Mouse (Mus musculus) CH12.LX (cell line): ENCODE results near the gene Uqcrq. TPM values are rescaled to one million over a fixed set of nuclear protein-coding genes. Genes with fewer than 3 reads are reported as not detected.
"Not testable (repeated sequence)": the region's sequence is repeated elsewhere in the genome, so short reads cannot be mapped to it uniquely, and the experiment has no call there.

Source experiments
- DNase-seq: peaks from one replicate; pipeline ENCODE4 v3.0.0-alpha.2; 2013; ENCODE audit errors: extremely low read depth
- H3K27ac ChIP-seq: 2 replicates; pipeline ENCODE4 v1.5.1; 2012; ENCODE audit warnings: low read depth, mild to moderate bottlenecking, control low read depth, moderate library complexity; ENCODE audit not compliant: insufficient read depth
- H3K27me3 ChIP-seq: replicated peaks from 2 replicates; pipeline ENCODE3; 2012; ENCODE audit warnings: inconsistent platforms
- H3K36me3 ChIP-seq, 2 experiments: replicated peaks in 1 of 2; 2 replicates each; pipeline versions ENCODE3 to v1.6.1; 2012; ENCODE audit warnings: inconsistent platforms in 1 of 2, low read length in 1 of 2, mild to moderate bottlenecking in 1 of 2, mixed read lengths in 1 of 2, moderate library complexity in 1 of 2; ENCODE audit not compliant: control insufficient read depth in 1 of 2, insufficient read depth in 1 of 2
- H3K4me1 ChIP-seq, 2 experiments: 2 replicates each; pipeline ENCODE4 v1.6.1; 2012; ENCODE audit warnings: inconsistent platforms in 1 of 2, moderate library complexity in 1 of 2; ENCODE audit not compliant: insufficient read depth in 2 of 2, control insufficient read depth in 1 of 2
- H3K4me2 ChIP-seq: 2 replicates; pipeline ENCODE4 v1.6.1; 2012; ENCODE audit warnings: low read depth, mild to moderate bottlenecking, control low read depth; ENCODE audit not compliant: poor library complexity, insufficient read depth, severe bottlenecking
- H3K4me3 ChIP-seq, 3 experiments: fragments of 150-350 bp in 1 of 3; sonication (generic) in 1 of 3; replicated peaks in 1 of 3; 2 replicates each; pipeline versions ENCODE3 to v1.5.1; 2011 to 2012; ENCODE audit warnings: low read depth in 2 of 3, low read length in 2 of 3, mild to moderate bottlenecking in 2 of 3, moderate library complexity in 2 of 3, control low read depth in 1 of 3, improper control_type of control experiment in 1 of 3, inconsistent platforms in 1 of 3, mixed read lengths in 1 of 3; ENCODE audit not compliant: poor library complexity in 1 of 3
- H3K79me2 ChIP-seq: replicated peaks from 2 replicates; pipeline ENCODE4 v1.6.1; 2012; ENCODE audit warnings: mild to moderate bottlenecking, moderate library complexity; ENCODE audit not compliant: control insufficient read depth, poor library complexity, insufficient read depth, severe bottlenecking; ENCODE audit errors: extremely low read depth
- H3K9ac ChIP-seq: 2 replicates; pipeline ENCODE4 v1.6.1; 2012; ENCODE audit warnings: low read depth, mild to moderate bottlenecking, control low read depth, moderate library complexity; ENCODE audit not compliant: insufficient read depth
- H3K9me3 ChIP-seq: replicated peaks from 2 replicates; pipeline ENCODE3; 2012; ENCODE audit warnings: low read length, inconsistent platforms, mixed read lengths
- ETS1 ChIP-seq: conservative IDR thresholded peaks from 2 replicates; pipeline ENCODE4 v1.6.1; 2012; ENCODE audit warnings: low read depth, mild to moderate bottlenecking, inconsistent platforms, low read length, improper control_type of control experiment, moderate library complexity
- HCFC1 ChIP-seq: IDR thresholded peaks from 2 replicates; pipeline ENCODE4 v1.6.1; 2012; ENCODE audit warnings: low read depth, mild to moderate bottlenecking, inconsistent platforms, low read length, improper control_type of control experiment
- MAZ ChIP-seq: IDR thresholded peaks from 2 replicates; pipeline ENCODE4 v1.6.1; 2012; ENCODE audit warnings: low read depth, mild to moderate bottlenecking, inconsistent platforms, low read length, improper control_type of control experiment, moderate library complexity
- NRF1 ChIP-seq: IDR thresholded peaks from 2 replicates; pipeline ENCODE4 v1.6.1; 2014; ENCODE audit warnings: low read depth, mild to moderate bottlenecking, inconsistent platforms, low read length, improper control_type of control experiment, moderate library complexity
- POLR2AphosphoS2 ChIP-seq: IDR thresholded peaks from 2 replicates; pipeline ENCODE4 v1.6.1; 2011; ENCODE audit warnings: low read depth, low read length, improper control_type of control experiment
- TBP ChIP-seq: conservative IDR thresholded peaks from 2 replicates; pipeline ENCODE4 v1.6.1; 2011; ENCODE audit warnings: low read depth, low read length, improper control_type of control experiment
- dilution Hi-C: fragments of 300-500 bp; cut with MboI; formaldehyde crosslinking; loops from 2 replicates; pipeline ENCODE4 v1.14.3; 2020; ENCODE audit warnings: low sequenced_read_pairs; ENCODE audit not compliant: extremely low pct_unique_long_range_greater_than_20kb, extremely low pct_ligation_motif_present
- in situ Hi-C: fragments of 300-500 bp; cut with MboI; formaldehyde crosslinking; loops from 3 replicates; pipeline ENCODE4 v1.14.3; 2019; ENCODE audit warnings: low sequenced_read_pairs, low pct_ligation_motif_present, low pct_unique_long_range_greater_than_20kb, mixed read lengths
- polyA plus RNA-seq: library from polyadenylated mRNA; unstranded; fragments of >175 nt; gene quantifications from 2 replicates; pipeline ENCODE4 v1.2.1, GENCODE M21; 2012; ENCODE audit warnings: low read depth; ENCODE audit not compliant: insufficient read length
- total RNA-seq, 2 experiments: library from RNA; depleted of rRNA; stranded (reverse); fragments of 300-350 nt in 1 of 2; fragments of >200 nt in 1 of 2; gene quantifications; 2 replicates each; pipeline ENCODE4 v1.2.3; 2012 to 2014

Gene Uqcrq
- total and polyA plus RNA-seq, 3 experiments: 120 to 765 (median 168) TPM

GRCm38 (mm10) chr11:53428716-53429057, 1.9 kb downstream of the Uqcrq start:
- H3K4me2 ChIP-seq: no peak overlapping the region
- in situ Hi-C loops: no loop called here
- no peak for TF ChIP-seq ETS1
- no peak for TF ChIP-seq MAZ
- no peak for TF ChIP-seq TBP
- no peak for TF ChIP-seq HCFC1
- dilution Hi-C loops: no loop called here
- H3K36me3 ChIP-seq: peaks cover 12 to 43% of the 10 kb centered on the region in 2 experiments
- H3K9ac ChIP-seq: no peak overlapping the region
- H3K9me3 ChIP-seq: no peaks in the 10 kb centered on the region
- H3K79me2 ChIP-seq: peaks cover 18% of the 10 kb centered on the region
- peaks cover 8 to 21% of the 10 kb centered on the region in 2 experiments for H3K4me1 ChIP-seq
- no peak overlapping the region for H3K4me3 ChIP-seq
- no peak for DNase-seq
- H3K27ac ChIP-seq: no peak overlapping the region
- peaks cover 3% of the 10 kb centered on the region for H3K27me3 ChIP-seq

- Histone ChIP-seq H3K9me3 (no peaks in the 10 kb centered on the region), H3K4me3 (no peak overlapping the region), H3K27me3 (no peaks in the 10 kb centered on the region), H3K79me2 (peaks cover 18% of the 10 kb centered on the region), H3K4me1 (peaks cover 8 to 21% of the 10 kb centered on the region in 2 experiments), H3K4me2 (no peak overlapping the region), H3K9ac (no peak overlapping the region), H3K36me3 (peaks cover 12 to 46% of the 10 kb centered on the region in 2 experiments), H3K27ac (no peak overlapping the region)
- no peak for DNase-seq
- in situ Hi-C loops (no loop called here), dilution Hi-C loops (no loop called here)
- TF ChIP-seq POLR2AphosphoS2 (0 out of 2 replicates have a peak, but pooled peaks have one; percentile 2), NRF1 (no peak)
These were observed 2.5 kb downstream of the Uqcrq start for GRCm38 (mm10) chr11:53427993-53428715.

GRCm38 (mm10) chr11:53426914-53427313, 3.7 kb downstream of the Uqcrq start:
- H3K36me3 ChIP-seq: peaks cover 12 to 57% of the 10 kb centered on the region in 2 experiments

More at GRCm38 (mm10) chr11:53426914-53427313, 3.7 kb downstream of the Uqcrq start:
- H3K27me3 ChIP-seq, H3K9ac ChIP-seq, H3K9me3 ChIP-seq, in situ Hi-C loops, H3K27ac ChIP-seq, DNase-seq, dilution Hi-C loops, H3K4me2 ChIP-seq, H3K4me3 ChIP-seq: not testable (repeated sequence)
- Histone ChIP-seq H3K4me1 (peaks cover 8 to 20% of the 10 kb centered on the region in 2 experiments), H3K79me2 (peaks cover 18% of the 10 kb centered on the region)
